Mouse (Mus musculus) testis, adult 2 months (tissue): Measurements from ENCODE around the gene Auts2.

Source experiments
- CTCF ChIP-seq: fragments of 200-500 bp; IDR thresholded peaks from 2 replicates; pipeline ENCODE4 v1.5.1; 2012; ENCODE audit warnings: low read depth, mild to moderate bottlenecking, inconsistent platforms, low read length, moderate library complexity; ENCODE audit not compliant: control insufficient read depth, insufficient read depth, insufficient replicate concordance
- POLR2A ChIP-seq: fragments of 200-500 bp; IDR thresholded peaks from 2 replicates; pipeline ENCODE4 v1.6.1; 2012; ENCODE audit warnings: low read depth, mild to moderate bottlenecking, inconsistent platforms, low read length, moderate library complexity; ENCODE audit not compliant: control insufficient read depth

GRCm38 (mm10) chr5:131826362-131827261, 716.5 kb downstream of the Auts2 start:
- no peak for TF ChIP-seq POLR2A
- no peak for TF ChIP-seq CTCF
